Mouse (Mus musculus) layer of hippocampus, postnatal 10 days (tissue): ENCODE results near the gene Anks3. TPM values are rescaled to one million over a fixed set of nuclear protein-coding genes. Genes with fewer than 3 reads are reported as not detected.

Experiments
- DNase-seq, 2 experiments: peaks; one replicate each; pipeline ENCODE4 v3.0.0; 2021; ENCODE audit warnings: low spot score in 2 of 2
- total RNA-seq, 2 experiments: library from RNA; stranded (reverse); gene quantifications; 2 replicates each; pipeline ENCODE4 v1.2.3; 2021

Gene Anks3
- total RNA-seq, 2 experiments from 2014 or later, result 55.4 to 61.0 TPM

GRCm38 (mm10) chr16:4935430-4935829, 28.6 kb downstream of the Anks3 start:
- no peak for DNase-seq

- no peak for DNase-seq
Observed at GRCm38 (mm10) chr16:4932429-4932828, 31.6 kb downstream of the Anks3 start.

- no peak for DNase-seq
Observed at GRCm38 (mm10) chr16:4928474-4928873, 35.5 kb downstream of the Anks3 start.

- DNase-seq, result no peak
Observed at GRCm38 (mm10) chr16:4927967-4928366, 36.0 kb downstream of the Anks3 start.

- DNase-seq, result no peak
Observed at GRCm38 (mm10) chr16:4923996-4924395, 40.0 kb downstream of the Anks3 start.

- DNase-seq, result no peak
Observed at GRCm38 (mm10) chr16:4922481-4922880, 41.5 kb downstream of the Anks3 start.

- no peak for DNase-seq
Observed at GRCm38 (mm10) chr16:4920556-4920955, 43.4 kb downstream of the Anks3 start.

- DNase-seq, result no peak
Observed at GRCm38 (mm10) chr16:4916608-4917007, 47.4 kb downstream of the Anks3 start.

- no peak for DNase-seq
Observed at GRCm38 (mm10) chr16:4915931-4916330, 48.1 kb downstream of the Anks3 start.

- DNase-seq, result peak; percentile 91 to 93
Observed at GRCm38 (mm10) chr16:4913783-4914735, 49.9 kb downstream of the Anks3 start.

GRCm38 (mm10) chr16:4912907-4913782, 50.9 kb downstream of the Anks3 start:
- no peak for DNase-seq

GRCm38 (mm10) chr16:4912074-4912648, 51.8 kb downstream of the Anks3 start:
- no peak for DNase-seq

GRCm38 (mm10) chr16:4910758-4911157, 53.2 kb downstream of the Anks3 start:
- DNase-seq, result no peak

GRCm38 (mm10) chr16:4909745-4910144, 54.3 kb downstream of the Anks3 start:
- DNase-seq, result no peak

- DNase-seq, result no peak
Observed at GRCm38 (mm10) chr16:4907972-4908371, 56.0 kb downstream of the Anks3 start.

- no peak for DNase-seq
Observed at GRCm38 (mm10) chr16:4907386-4907785, 56.6 kb downstream of the Anks3 start.

- no peak for DNase-seq
Observed at GRCm38 (mm10) chr16:4906559-4906958, 57.4 kb downstream of the Anks3 start.

- no peak for DNase-seq
Observed at GRCm38 (mm10) chr16:4905591-4905990, 58.4 kb downstream of the Anks3 start.

- DNase-seq, result no peak
Observed at GRCm38 (mm10) chr16:4904878-4905277, 59.1 kb downstream of the Anks3 start.

- DNase-seq, result no peak
Observed at GRCm38 (mm10) chr16:4903491-4904102, 60.4 kb downstream of the Anks3 start.

GRCm38 (mm10) chr16:4902390-4902789, 61.6 kb downstream of the Anks3 start:
- no peak for DNase-seq
